Mouse (Mus musculus) liver, embryonic 14.5 days (tissue): Measurements from ENCODE around the gene Tspan1. TPM values are rescaled to one million over a fixed set of nuclear protein-coding genes. Genes with fewer than 3 reads are reported as not detected.

Source experiments
- ATAC-seq: fragments of 200-750 bp; cut with Nextera tagmentation; 2 replicates; pipeline ENCODE4 v1.8.0; 2017; ENCODE audit warnings: moderate number of reproducible peaks, mild to moderate bottlenecking, moderate library complexity; ENCODE audit not compliant: insufficient read depth
- DNase-seq, 3 experiments: peaks; one replicate each; pipeline ENCODE4 v3.0.0-alpha.2; 2012 to 2013; ENCODE audit warnings: low read depth in 3 of 3, low spot score in 3 of 3
- H3K27ac ChIP-seq: fragments of 300-500 bp; sonication (generic); 2 replicates; pipeline ENCODE4 v1.5.1; 2014; ENCODE audit warnings: moderate library complexity, mild to moderate bottlenecking, control low read depth, inconsistent platforms
- H3K27me3 ChIP-seq: fragments of 300-500 bp; sonication (generic); 2 replicates; pipeline ENCODE4 v1.6.1; 2014; ENCODE audit warnings: mild to moderate bottlenecking, low read length, moderate library complexity; ENCODE audit not compliant: control insufficient read depth, insufficient read depth
- H3K36me3 ChIP-seq: fragments of 300-500 bp; sonication (generic); replicated peaks from 2 replicates; pipeline ENCODE4 v1.6.1; 2014; ENCODE audit warnings: low read depth; ENCODE audit not compliant: control insufficient read depth, insufficient read depth
- H3K4me1 ChIP-seq, 2 experiments: fragments of 200-500 bp in 1 of 2; fragments of 300-500 bp in 1 of 2; sonication (generic) in 1 of 2; replicated peaks; 2 replicates each; pipeline ENCODE4 v1.6.1; 2012 to 2014; ENCODE audit warnings: antibody characterized with exemption in 1 of 2, inconsistent platforms in 1 of 2, low read length in 1 of 2; ENCODE audit not compliant: control insufficient read depth in 2 of 2, insufficient read depth in 2 of 2
- H3K4me2 ChIP-seq: fragments of 300-500 bp; sonication (generic); 2 replicates; pipeline ENCODE4 v1.6.1; 2014; ENCODE audit warnings: low read depth, mild to moderate bottlenecking, control low read depth, moderate library complexity
- H3K4me3 ChIP-seq, 2 experiments: fragments of 200-500 bp in 1 of 2; fragments of 300-500 bp in 1 of 2; sonication (generic) in 1 of 2; 2 replicates each; pipeline ENCODE4 v1.5.1; 2012 to 2014; ENCODE audit warnings: low read depth in 2 of 2, low read length in 2 of 2, mild to moderate bottlenecking in 2 of 2, control low read depth in 1 of 2, inconsistent platforms in 1 of 2, moderate library complexity in 1 of 2; ENCODE audit not compliant: insufficient read depth in 1 of 2
- H3K9ac ChIP-seq: fragments of 300-500 bp; sonication (generic); replicated peaks from 2 replicates; pipeline ENCODE4 v1.6.1; 2014; ENCODE audit warnings: mild to moderate bottlenecking, control low read depth, moderate library complexity
- H3K9me3 ChIP-seq: fragments of 300-500 bp; sonication (generic); 2 replicates; pipeline ENCODE4 v1.6.1; 2016; ENCODE audit warnings: low read length, mixed read lengths; ENCODE audit not compliant: control insufficient read depth
- CTCF ChIP-seq: IDR thresholded peaks from 2 replicates; pipeline ENCODE4 v1.5.1; 2016; ENCODE audit warnings: antibody characterized with exemption, low read depth, control low read depth
- EP300 ChIP-seq: IDR thresholded peaks from 2 replicates; pipeline ENCODE4 v1.6.1; 2016; ENCODE audit warnings: antibody characterized with exemption, low read depth
- WGBS: fragments of 180-500 bp; shearing (Covaris S2); extraction: QIAGEN DNeasy Blood & Tissue Kit; methylation state at CpG from one replicate; pipeline ENCODE4 v1.1.7; 2014; ENCODE audit not compliant: insufficient replicate concordance; 5-methylcytosine and 5-hydroxymethylcytosine counted together
- polyA plus RNA-seq, 2 experiments: library from polyadenylated mRNA; depleted of rRNA in 1 of 2; stranded (reverse) in 1 of 2; unstranded in 1 of 2; fragments of >200 nt; fragmentation: Nextera tagmentation in 1 of 2; extraction: Ambion mirVana in 1 of 2; gene quantifications; 2 replicates each; pipeline versions ENCODE4 v1.2.1 to v1.2.3; 2012 to 2014

The Tspan1 gene
- polyA plus RNA-seq, 2 experiments = not detected

GRCm38 (mm10) chr4:116122762-116123161 is 44.6 kb downstream of the Tspan1 start:
- H3K36me3 ChIP-seq = peaks cover 5% of the 10 kb centered on the region; the same call in 1 of the 2 replicates
- no peaks in the 10 kb centered on the region for H3K27me3 ChIP-seq
- H3K4me1 ChIP-seq = peaks cover 8 to 18% of the 10 kb centered on the region in 2 experiments
- H3K4me2 ChIP-seq = peak overlapping the region; percentile 86
- no peak for TF ChIP-seq EP300
- no peak for TF ChIP-seq CTCF
- peak overlapping the region; percentile 85 for H3K9ac ChIP-seq
- 6% methylated on average over 1 of the region's 1 CpGs for WGBS
- H3K4me3 ChIP-seq = peak overlapping the region; percentile 80 to 99
- H3K9me3 ChIP-seq = no peaks in the 10 kb centered on the region
- DNase-seq (peak in 2 of 3 experiments; percentile 38 to 39), ATAC-seq (peak; percentile 27; the same call in 1 of the 2 replicates)
- peak overlapping the region; percentile 11 for H3K27ac ChIP-seq

Other genes with a start within 250 kb of the Tspan1 start
- gene Dmbx1, start 227.7 kb downstream of the Tspan1 start, polyA plus RNA-seq (2012; rRNA removed) = not detected in 2 replicates
- gene Dmbx1, start 227.7 kb downstream of the Tspan1 start, polyA plus RNA-seq (2014; fragmentation: Nextera tagmentation; extraction: Ambion mirVana) = not detected in 2 replicates
- gene Faah, start 149.7 kb downstream of the Tspan1 start, polyA plus RNA-seq (2012; rRNA removed) = 4.0 and 4.1 TPM in 2 replicates
- 3.8 and 5.4 TPM in 2 replicates for gene Faah, start 149.7 kb downstream of the Tspan1 start, polyA plus RNA-seq (2014; fragmentation: Nextera tagmentation; extraction: Ambion mirVana)
- gene Nsun4, start 113.7 kb downstream of the Tspan1 start, polyA plus RNA-seq (2012; rRNA removed) = 3.7 and 4.4 TPM in 2 replicates
- gene Nsun4, start 113.7 kb downstream of the Tspan1 start, polyA plus RNA-seq (2014; fragmentation: Nextera tagmentation; extraction: Ambion mirVana) = 7.0 and 8.6 TPM in 2 replicates
- gene Uqcrh, start 92.5 kb downstream of the Tspan1 start, polyA plus RNA-seq (2012; rRNA removed) = 181 and 298 TPM in 2 replicates
- 426 and 440 TPM in 2 replicates for gene Uqcrh, start 92.5 kb downstream of the Tspan1 start, polyA plus RNA-seq (2014; fragmentation: Nextera tagmentation; extraction: Ambion mirVana)
- 13.4 and 14.5 TPM in 2 replicates for gene Lrrc41, start 92.3 kb downstream of the Tspan1 start, polyA plus RNA-seq (2012; rRNA removed)
- 24.1 and 27.0 TPM in 2 replicates for gene Lrrc41, start 92.3 kb downstream of the Tspan1 start, polyA plus RNA-seq (2014; fragmentation: Nextera tagmentation; extraction: Ambion mirVana)
- gene Rad54l, start 43.9 kb downstream of the Tspan1 start, polyA plus RNA-seq (2012; rRNA removed) = 12.6 and 15.6 TPM in 2 replicates
- 24.4 and 26.0 TPM in 2 replicates for gene Rad54l, start 43.9 kb downstream of the Tspan1 start, polyA plus RNA-seq (2014; fragmentation: Nextera tagmentation; extraction: Ambion mirVana)
- gene Pomgnt1, start 43.8 kb downstream of the Tspan1 start, polyA plus RNA-seq (2012; rRNA removed) = 7.5 and 8.8 TPM in 2 replicates
- 10.3 and 10.7 TPM in 2 replicates for gene Pomgnt1, start 43.8 kb downstream of the Tspan1 start, polyA plus RNA-seq (2014; fragmentation: Nextera tagmentation; extraction: Ambion mirVana)
- 0.06 and 0.10 TPM in 2 replicates for gene Lurap1, start 16.3 kb downstream of the Tspan1 start, polyA plus RNA-seq (2012; rRNA removed)
- 0.10 and 0.18 TPM in 2 replicates for gene Lurap1, start 16.3 kb downstream of the Tspan1 start, polyA plus RNA-seq (2014; fragmentation: Nextera tagmentation; extraction: Ambion mirVana)
- gene 1700042G07Rik, start 5.8 kb upstream of the Tspan1 start, polyA plus RNA-seq (2012; rRNA removed) = not detected in 2 replicates
- not detected in 2 replicates for gene 1700042G07Rik, start 5.8 kb upstream of the Tspan1 start, polyA plus RNA-seq (2014; fragmentation: Nextera tagmentation; extraction: Ambion mirVana)
- gene Gm49337, start 5.8 kb upstream of the Tspan1 start, polyA plus RNA-seq (2012; rRNA removed) = not detected in 2 replicates
- not detected in 2 replicates for gene Gm49337, start 5.8 kb upstream of the Tspan1 start, polyA plus RNA-seq (2014; fragmentation: Nextera tagmentation; extraction: Ambion mirVana)
- 0.77 and 0.89 TPM in 2 replicates for gene Pik3r3, start 54.0 kb upstream of the Tspan1 start, polyA plus RNA-seq (2012; rRNA removed)
- 0.57 and 1.0 TPM in 2 replicates for gene Pik3r3, start 54.0 kb upstream of the Tspan1 start, polyA plus RNA-seq (2014; fragmentation: Nextera tagmentation; extraction: Ambion mirVana)